Mouse (Mus musculus): ENCODE measurements around the gene Adssl1. TPM values are rescaled to one million over a fixed set of nuclear protein-coding genes. Genes with fewer than 3 reads are reported as not detected.

The Adssl1 gene
- polyA plus RNA-seq, 1 experiment from 2014 or later = 43.0 TPM

GRCm38 (mm10) chr12:112663716-112664115 lies 43.9 kb downstream of the Adssl1 start:
- DNase-seq (ENCODE audit: low spot score) = no peak
- Histone ChIP-seq H3K9ac (replicated peaks; ENCODE audit: low read depth) (no peak overlapping the region), H3K4me1 (ENCODE audit: insufficient read depth, low read depth, low read length) (peaks cover 57% of the 10 kb centered on the region), H3K9me3 (ENCODE audit: low read length) (no peaks in the 10 kb centered on the region), H3K4me2 (replicated peaks; ENCODE audit: low read depth, low read length) (no peak overlapping the region), H3K36me3 (ENCODE audit: insufficient read depth, low read length) (peaks cover 18% of the 10 kb centered on the region), H3K27ac (ENCODE audit: low read length) (no peak overlapping the region), H3K27me3 (replicated peaks; ENCODE audit: insufficient read depth, low read length) (no peaks in the 10 kb centered on the region), H3K4me3 (ENCODE audit: low read depth, low read length) (no peak overlapping the region)
- no peak for ATAC-seq
- TF ChIP-seq CTCF (IDR thresholded peaks at IDR 0.05) (no peak), EP300 (IDR thresholded peaks at IDR 0.05) (no peak)
- 87% methylated on average over 12 of the region's 12 CpGs for WGBS

GRCm38 (mm10) chr12:112664124-112664523 lies 44.3 kb downstream of the Adssl1 start:
- peaks cover 14% of the 10 kb centered on the region for H3K36me3 ChIP-seq (ENCODE audit: insufficient read depth, low read length)
- no peak overlapping the region for H3K9ac ChIP-seq (replicated peaks; ENCODE audit: low read depth)
- H3K27ac ChIP-seq (ENCODE audit: low read length) = no peak overlapping the region
- H3K4me1 ChIP-seq (ENCODE audit: insufficient read depth, low read depth, low read length) = peaks cover 58% of the 10 kb centered on the region
- no peak overlapping the region for H3K4me3 ChIP-seq (ENCODE audit: low read depth, low read length)
- H3K9me3 ChIP-seq (ENCODE audit: low read length) = no peaks in the 10 kb centered on the region
- H3K27me3 ChIP-seq (replicated peaks; ENCODE audit: insufficient read depth, low read length) = no peaks in the 10 kb centered on the region
- no peak for TF ChIP-seq EP300 (IDR thresholded peaks at IDR 0.05)
- TF ChIP-seq CTCF (IDR thresholded peaks at IDR 0.05) = peak; percentile 25; the same call in 1 of the 2 replicates
- H3K4me2 ChIP-seq (replicated peaks; ENCODE audit: low read depth, low read length) = no peak overlapping the region
- WGBS = 33% methylated on average over 2 of the region's 2 CpGs
- ATAC-seq = no peak
- peak; percentile 53 for DNase-seq (ENCODE audit: low spot score)

GRCm38 (mm10) chr12:112664656-112665055 lies 44.8 kb downstream of the Adssl1 start:
- ATAC-seq (no peak), DNase-seq (ENCODE audit: low spot score) (no peak)
- 41% methylated on average over 5 of the region's 5 CpGs for WGBS
- TF ChIP-seq CTCF (IDR thresholded peaks at IDR 0.05) (no peak), EP300 (IDR thresholded peaks at IDR 0.05) (no peak)
- Histone ChIP-seq H3K4me1 (ENCODE audit: insufficient read depth, low read depth, low read length) (peaks cover 58% of the 10 kb centered on the region), H3K27ac (ENCODE audit: low read length) (peak overlapping the region; percentile 34), H3K36me3 (ENCODE audit: insufficient read depth, low read length) (peaks cover 15% of the 10 kb centered on the region), H3K27me3 (replicated peaks; ENCODE audit: insufficient read depth, low read length) (no peaks in the 10 kb centered on the region), H3K4me3 (ENCODE audit: low read depth, low read length) (no peak overlapping the region), H3K4me2 (replicated peaks; ENCODE audit: low read depth, low read length) (no peak overlapping the region), H3K9me3 (ENCODE audit: low read length) (no peaks in the 10 kb centered on the region), H3K9ac (replicated peaks; ENCODE audit: low read depth) (no peak overlapping the region)

- Histone ChIP-seq H3K9me3 (ENCODE audit: low read length) (no peaks in the 10 kb centered on the region), H3K9ac (replicated peaks; ENCODE audit: low read depth) (no peak overlapping the region), H3K27me3 (replicated peaks; ENCODE audit: insufficient read depth, low read length) (no peaks in the 10 kb centered on the region), H3K4me2 (replicated peaks; ENCODE audit: low read depth, low read length) (0 out of 2 replicates have a peak overlapping the region, but pooled peaks have one; percentile 5), H3K4me1 (ENCODE audit: insufficient read depth, low read depth, low read length) (peaks cover 60% of the 10 kb centered on the region), H3K36me3 (ENCODE audit: insufficient read depth, low read length) (peaks cover 16% of the 10 kb centered on the region), H3K27ac (ENCODE audit: low read length) (peak overlapping the region; percentile 57), H3K4me3 (ENCODE audit: low read depth, low read length) (no peak overlapping the region)
- ATAC-seq = peak; percentile 48
- WGBS = 10% methylated on average over 18 of the region's 18 CpGs
- DNase-seq (ENCODE audit: low spot score) = peak; percentile 87
- TF ChIP-seq CTCF (IDR thresholded peaks at IDR 0.05) = peak; percentile 15; the same call in 1 of the 2 replicates
- no peak for TF ChIP-seq EP300 (IDR thresholded peaks at IDR 0.05)
Measured at GRCm38 (mm10) chr12:112665445-112665844, 45.6 kb downstream of the Adssl1 start.

- peaks cover 16% of the 10 kb centered on the region for H3K36me3 ChIP-seq (ENCODE audit: insufficient read depth, low read length)
- H3K4me2 ChIP-seq (replicated peaks; ENCODE audit: low read depth, low read length) = 0 out of 2 replicates have a peak overlapping the region, but pooled peaks have one; percentile 5
- DNase-seq (ENCODE audit: low spot score) (no peak), ATAC-seq (no peak)
- H3K9me3 ChIP-seq (ENCODE audit: low read length) = no peaks in the 10 kb centered on the region
- peaks cover 64% of the 10 kb centered on the region for H3K4me1 ChIP-seq (ENCODE audit: insufficient read depth, low read depth, low read length)
- WGBS = 58% methylated on average over 8 of the region's 9 CpGs
- H3K9ac ChIP-seq (replicated peaks; ENCODE audit: low read depth) = no peak overlapping the region
- H3K4me3 ChIP-seq (ENCODE audit: low read depth, low read length) = no peak overlapping the region
- peak overlapping the region; percentile 57 for H3K27ac ChIP-seq (ENCODE audit: low read length)
- no peaks in the 10 kb centered on the region for H3K27me3 ChIP-seq (replicated peaks; ENCODE audit: insufficient read depth, low read length)
- TF ChIP-seq EP300 (IDR thresholded peaks at IDR 0.05) (no peak), CTCF (IDR thresholded peaks at IDR 0.05) (no peak; the same call in 1 of the 2 replicates)
Measured at GRCm38 (mm10) chr12:112665881-112666544, 46.2 kb downstream of the Adssl1 start.

- 37% methylated on average over 10 of the region's 10 CpGs for WGBS
- peak; percentile 50 for DNase-seq (ENCODE audit: low spot score)
- Histone ChIP-seq H3K27ac (ENCODE audit: low read length) (peak overlapping the region; percentile 60), H3K9ac (replicated peaks; ENCODE audit: low read depth) (no peak overlapping the region), H3K4me1 (ENCODE audit: insufficient read depth, low read depth, low read length) (peaks cover 71% of the 10 kb centered on the region), H3K4me3 (ENCODE audit: low read depth, low read length) (no peak overlapping the region), H3K9me3 (ENCODE audit: low read length) (no peaks in the 10 kb centered on the region), H3K36me3 (ENCODE audit: insufficient read depth, low read length) (peaks cover 13% of the 10 kb centered on the region), H3K27me3 (replicated peaks; ENCODE audit: insufficient read depth, low read length) (no peaks in the 10 kb centered on the region), H3K4me2 (replicated peaks; ENCODE audit: low read depth, low read length) (peak overlapping the region; percentile 8; the same call in 1 of the 2 replicates)
- no peak for TF ChIP-seq CTCF (IDR thresholded peaks at IDR 0.05)
- no peak for TF ChIP-seq EP300 (IDR thresholded peaks at IDR 0.05)
- ATAC-seq = peak; percentile 11
Measured at GRCm38 (mm10) chr12:112667619-112668297, 47.9 kb downstream of the Adssl1 start.
